Mouse (Mus musculus) midbrain, embryonic 12.5 days (tissue): Measurements from ENCODE around the gene Akap1. TPM values are rescaled to one million over a fixed set of nuclear protein-coding genes. Genes with fewer than 3 reads are reported as not detected.

Experiments
- ATAC-seq: fragments of 200-750 bp; cut with Nextera tagmentation; 2 replicates; pipeline ENCODE4 v1.8.0; 2017; ENCODE audit warnings: low read depth, moderate TSS enrichment, moderate library complexity; ENCODE audit not compliant: low FRiP score
- H3K27ac ChIP-seq: fragments of 300-500 bp; sonication (generic); replicated peaks from 2 replicates; pipeline ENCODE4 v1.5.1; 2016; ENCODE audit warnings: mild to moderate bottlenecking
- H3K27me3 ChIP-seq: fragments of 300-500 bp; sonication (generic); 2 replicates; pipeline ENCODE4 v1.6.1; 2016; ENCODE audit warnings: mild to moderate bottlenecking
- H3K36me3 ChIP-seq: fragments of 300-500 bp; sonication (generic); 2 replicates; pipeline ENCODE4 v1.6.1; 2016
- H3K4me1 ChIP-seq: fragments of 300-500 bp; sonication (generic); 2 replicates; pipeline ENCODE4 v1.6.1; 2016
- H3K4me2 ChIP-seq: fragments of 300-500 bp; sonication (generic); replicated peaks from 2 replicates; pipeline ENCODE4 v1.6.1; 2016; ENCODE audit warnings: mild to moderate bottlenecking, moderate library complexity
- H3K4me3 ChIP-seq: fragments of 300-500 bp; sonication (generic); 2 replicates; pipeline ENCODE4 v1.5.1; 2016; ENCODE audit warnings: mild to moderate bottlenecking
- H3K9ac ChIP-seq: fragments of 300-500 bp; sonication (generic); replicated peaks from 2 replicates; pipeline ENCODE4 v1.6.1; 2016; ENCODE audit warnings: mild to moderate bottlenecking, moderate library complexity
- H3K9me3 ChIP-seq: fragments of 300-500 bp; sonication (generic); 2 replicates; pipeline ENCODE4 v1.6.1; 2016; ENCODE audit warnings: mild to moderate bottlenecking
- whole genome bisulfite sequencing: fragments of 180-500 bp; shearing (Covaris S2); methylation state at CpG from one replicate; pipeline ENCODE4 v1.1.7; 2016; 5-methylcytosine and 5-hydroxymethylcytosine counted together
- polyA plus RNA-seq: library from polyadenylated mRNA; unstranded; fragments of >200 nt; fragmentation: Nextera tagmentation; extraction: Ambion mirVana; gene quantifications from 2 replicates; pipeline ENCODE4 v1.2.1, GENCODE M21; 2016

Gene Akap1
- polyA plus RNA-seq, 1 experiment from 2014 or later = 23.7 TPM

DNA sequence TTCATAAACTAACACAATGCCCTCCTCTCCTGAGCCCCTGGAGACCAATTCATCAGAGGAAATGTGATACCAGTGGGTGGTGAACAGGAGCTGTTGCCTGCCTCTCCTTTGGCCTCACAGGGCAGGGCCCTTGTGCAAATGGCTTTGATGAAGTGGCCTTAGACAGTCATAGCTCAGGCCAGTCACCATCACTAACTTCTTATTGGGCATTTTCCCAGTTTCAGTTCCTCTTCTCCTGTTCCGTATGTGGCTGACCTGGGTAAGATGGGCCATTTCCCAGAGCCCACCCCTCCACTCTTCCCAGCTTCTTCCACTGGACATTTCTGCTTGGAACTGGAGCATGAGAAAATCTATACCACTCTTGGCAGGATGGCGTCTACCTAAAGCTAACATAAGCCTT lies 5.1 kb upstream of the Akap1 start:
- WGBS = 89% methylated on average over 2 of the region's 2 CpGs
- no peak overlapping the region for H3K4me3 ChIP-seq
- no peak overlapping the region for H3K9ac ChIP-seq
- no peaks in the 10 kb centered on the region for H3K36me3 ChIP-seq
- H3K9me3 ChIP-seq = no peaks in the 10 kb centered on the region
- H3K27me3 ChIP-seq = peaks cover 21% of the 10 kb centered on the region
- no peak overlapping the region for H3K27ac ChIP-seq
- ATAC-seq = no peak
- peaks cover 13% of the 10 kb centered on the region; the same call in 1 of the 2 replicates for H3K4me1 ChIP-seq
- H3K4me2 ChIP-seq = no peak overlapping the region

GRCm38 (mm10) chr11:88863904-88864457 lies 405 bp downstream of the Akap1 start:
- no peaks in the 10 kb centered on the region for H3K36me3 ChIP-seq
- no peaks in the 10 kb centered on the region for H3K9me3 ChIP-seq
- WGBS = under 1% methylated on average over 47 of the region's 49 CpGs
- H3K4me3 ChIP-seq = peak overlapping the region; percentile 80
- peak overlapping the region; percentile 97 for H3K4me2 ChIP-seq
- H3K9ac ChIP-seq = peak overlapping the region; percentile 70
- H3K27me3 ChIP-seq = peaks cover 16% of the 10 kb centered on the region
- ATAC-seq = peak; percentile 66
- H3K27ac ChIP-seq = peak overlapping the region; percentile 88
- peaks cover 23% of the 10 kb centered on the region for H3K4me1 ChIP-seq

DNA sequence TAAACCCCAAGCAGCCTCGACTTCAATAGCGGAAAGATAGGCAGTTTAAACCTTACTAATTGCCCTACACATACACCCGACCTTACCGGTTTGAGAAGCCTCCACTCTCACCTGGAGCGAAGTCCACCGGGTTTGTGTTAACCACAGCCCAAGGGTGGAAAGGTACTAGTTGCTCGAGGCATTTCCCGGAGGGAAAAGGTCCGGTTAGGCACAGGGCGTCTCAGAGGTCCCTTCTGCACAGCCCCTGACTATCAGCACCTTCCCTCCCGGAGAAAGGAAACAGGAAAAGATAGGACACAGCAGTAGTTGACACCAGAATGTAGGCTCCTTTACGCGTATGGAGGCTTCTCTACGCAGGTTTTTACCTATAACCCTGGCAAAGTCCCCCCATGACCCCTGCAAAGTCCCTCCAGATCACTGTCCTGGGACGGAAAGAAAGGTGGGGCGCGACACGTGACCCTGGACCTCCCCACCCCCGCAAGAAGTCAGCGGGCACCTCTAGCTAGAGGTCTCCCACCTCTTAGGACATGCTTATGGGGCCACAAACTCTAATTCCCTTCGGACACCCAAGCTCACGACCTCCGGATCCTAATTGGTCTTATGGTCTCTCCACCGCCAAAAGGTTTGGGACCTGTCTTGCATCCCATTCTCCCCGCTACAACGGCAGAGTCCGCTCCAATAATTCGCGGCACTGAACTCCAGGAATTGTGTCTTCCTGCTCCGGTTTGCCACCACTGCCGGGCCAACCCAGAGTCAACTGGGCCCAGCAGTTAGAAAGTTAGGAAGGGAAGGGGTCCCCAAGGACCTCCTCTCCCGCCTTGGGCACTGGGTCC lies 1.1 kb downstream of the Akap1 start:
- no peaks in the 10 kb centered on the region for H3K9me3 ChIP-seq
- peak overlapping the region; percentile 80 for H3K4me3 ChIP-seq
- H3K27me3 ChIP-seq = peaks cover 16% of the 10 kb centered on the region
- H3K4me1 ChIP-seq = peaks cover 23% of the 10 kb centered on the region
- peak overlapping the region; percentile 70 for H3K9ac ChIP-seq
- WGBS = 2% methylated on average over 32 of the region's 32 CpGs
- ATAC-seq = no peak
- no peaks in the 10 kb centered on the region for H3K36me3 ChIP-seq
- no peak overlapping the region for H3K27ac ChIP-seq
- H3K4me2 ChIP-seq = peak overlapping the region; percentile 97

DNA sequence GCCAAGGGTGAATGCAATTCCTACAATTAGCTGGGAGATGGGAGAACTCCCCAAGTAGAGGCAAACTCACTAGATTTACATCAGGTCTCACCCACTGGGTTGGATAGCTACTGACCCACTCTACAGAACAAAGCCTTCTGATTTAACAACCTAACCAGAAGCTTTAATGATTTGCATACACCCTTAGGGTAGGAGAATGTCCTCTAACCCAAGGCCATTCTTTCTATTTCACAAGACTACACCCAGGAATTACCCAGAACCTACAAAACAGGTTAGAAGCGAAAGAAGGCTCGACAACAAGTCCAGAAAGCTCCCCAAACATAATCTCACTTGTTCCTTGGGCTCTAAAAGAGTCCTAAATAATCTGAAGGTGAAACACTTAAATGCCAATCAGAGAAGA lies 2.0 kb downstream of the Akap1 start:
- Histone ChIP-seq H3K27ac (no peak overlapping the region), H3K9ac (peak overlapping the region; percentile 70; the same call in 1 of the 2 replicates), H3K4me2 (peak overlapping the region; percentile 97), H3K27me3 (peaks cover 16% of the 10 kb centered on the region), H3K9me3 (no peaks in the 10 kb centered on the region), H3K4me1 (peaks cover 24% of the 10 kb centered on the region), H3K36me3 (no peaks in the 10 kb centered on the region), H3K4me3 (peak overlapping the region; percentile 80; the same call in 1 of the 2 replicates)
- 80% methylated on average over 2 of the region's 2 CpGs for WGBS
- ATAC-seq = no peak

- Histone ChIP-seq H3K27me3 (peaks cover 16% of the 10 kb centered on the region), H3K9ac (no peak overlapping the region), H3K9me3 (no peaks in the 10 kb centered on the region), H3K4me2 (no peak overlapping the region), H3K4me3 (no peak overlapping the region), H3K4me1 (peaks cover 27% of the 10 kb centered on the region), H3K27ac (no peak overlapping the region), H3K36me3 (no peaks in the 10 kb centered on the region)
- no peak for ATAC-seq
- 72% methylated on average over 3 of the region's 3 CpGs for WGBS
Measured at GRCm38 (mm10) chr11:88861060-88861459, 3.3 kb downstream of the Akap1 start.

DNA sequence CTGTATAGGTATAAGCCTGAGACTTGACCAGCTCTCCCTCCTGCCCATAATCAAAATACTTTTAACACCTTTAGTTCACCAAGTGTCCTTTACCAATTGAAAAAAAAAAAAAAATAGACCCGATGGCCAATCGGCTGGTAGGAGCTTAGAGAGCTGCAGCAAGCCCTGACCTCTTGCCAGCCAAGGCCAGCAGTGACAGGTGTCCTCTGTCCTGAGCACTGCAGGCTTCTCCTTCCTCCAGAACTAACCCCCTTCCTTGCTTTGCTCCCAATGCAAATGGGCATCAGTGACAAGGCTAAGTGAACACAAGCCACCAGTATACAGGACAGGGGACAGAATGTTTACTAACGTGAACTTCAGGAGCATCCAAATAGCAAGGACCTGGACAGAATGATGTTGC lies 3.7 kb downstream of the Akap1 start:
- H3K4me3 ChIP-seq = no peak overlapping the region
- H3K9me3 ChIP-seq = no peaks in the 10 kb centered on the region
- H3K4me1 ChIP-seq = peaks cover 27% of the 10 kb centered on the region
- no peak for ATAC-seq
- peaks cover 16% of the 10 kb centered on the region for H3K27me3 ChIP-seq
- H3K36me3 ChIP-seq = no peaks in the 10 kb centered on the region
- no peak overlapping the region for H3K27ac ChIP-seq
- no peak overlapping the region for H3K4me2 ChIP-seq
- WGBS = 87% methylated on average over 3 of the region's 3 CpGs
- H3K9ac ChIP-seq = no peak overlapping the region

DNA sequence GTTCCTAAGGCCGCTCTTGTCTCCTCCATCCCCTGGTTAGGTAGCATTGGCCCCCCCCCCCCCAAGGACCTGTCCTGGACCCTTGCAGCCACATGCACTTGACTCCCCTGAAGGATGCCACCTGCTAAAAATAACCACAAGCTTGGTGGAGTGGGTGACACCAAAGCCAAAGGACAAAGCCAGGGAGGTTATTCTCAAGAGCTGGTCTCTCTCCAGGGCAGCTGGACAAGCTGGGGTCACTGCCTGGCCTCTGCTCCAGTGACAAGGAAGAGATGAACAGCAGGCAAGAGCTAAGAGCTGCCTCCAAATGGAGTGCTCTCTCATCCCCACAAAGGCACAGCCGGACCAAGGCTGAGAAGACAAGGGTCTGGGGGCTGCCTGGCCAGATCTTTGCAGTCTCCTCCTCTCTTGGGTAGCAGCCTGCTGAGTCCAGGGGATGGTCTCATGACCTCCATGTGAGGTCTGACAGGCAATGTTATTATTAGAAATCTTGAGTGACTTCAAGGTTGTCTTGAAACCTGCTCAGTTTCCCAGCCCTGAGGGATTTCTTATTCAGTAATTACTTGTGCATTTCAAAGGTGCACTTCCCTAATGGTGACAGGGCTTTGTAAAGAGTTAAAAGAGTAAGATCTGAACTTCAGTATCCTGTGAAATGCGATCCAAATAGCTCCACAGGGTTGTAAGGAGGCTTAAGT lies 6.9 kb downstream of the Akap1 start:
- ATAC-seq = no peak
- 51% methylated on average over 3 of the region's 3 CpGs for WGBS
- Histone ChIP-seq H3K27me3 (peaks cover 6% of the 10 kb centered on the region), H3K36me3 (no peaks in the 10 kb centered on the region), H3K4me1 (peaks cover 9% of the 10 kb centered on the region; the same call in 1 of the 2 replicates), H3K4me3 (no peak overlapping the region), H3K9me3 (no peaks in the 10 kb centered on the region), H3K4me2 (no peak overlapping the region), H3K27ac (no peak overlapping the region), H3K9ac (no peak overlapping the region)

GRCm38 (mm10) chr11:88856383-88856782 lies 8.0 kb downstream of the Akap1 start:
- WGBS = 74% methylated on average over 2 of the region's 2 CpGs
- H3K9me3 ChIP-seq = no peaks in the 10 kb centered on the region
- no peaks in the 10 kb centered on the region for H3K36me3 ChIP-seq
- no peak for ATAC-seq
- H3K4me1 ChIP-seq = peaks cover 4% of the 10 kb centered on the region; the same call in 1 of the 2 replicates
- H3K27me3 ChIP-seq = no peaks in the 10 kb centered on the region; the same call in 1 of the 2 replicates
- H3K4me3 ChIP-seq = no peak overlapping the region
- H3K27ac ChIP-seq = no peak overlapping the region
- H3K4me2 ChIP-seq = no peak overlapping the region
- H3K9ac ChIP-seq = no peak overlapping the region

GRCm38 (mm10) chr11:88855795-88856194 lies 8.6 kb downstream of the Akap1 start:
- Histone ChIP-seq H3K36me3 (no peaks in the 10 kb centered on the region), H3K27me3 (no peaks in the 10 kb centered on the region), H3K27ac (no peak overlapping the region), H3K9me3 (no peaks in the 10 kb centered on the region), H3K4me1 (peaks cover 4% of the 10 kb centered on the region; the same call in 1 of the 2 replicates), H3K4me2 (no peak overlapping the region), H3K4me3 (no peak overlapping the region), H3K9ac (no peak overlapping the region)
- no peak for ATAC-seq
- WGBS = 80% methylated on average over 4 of the region's 4 CpGs

DNA sequence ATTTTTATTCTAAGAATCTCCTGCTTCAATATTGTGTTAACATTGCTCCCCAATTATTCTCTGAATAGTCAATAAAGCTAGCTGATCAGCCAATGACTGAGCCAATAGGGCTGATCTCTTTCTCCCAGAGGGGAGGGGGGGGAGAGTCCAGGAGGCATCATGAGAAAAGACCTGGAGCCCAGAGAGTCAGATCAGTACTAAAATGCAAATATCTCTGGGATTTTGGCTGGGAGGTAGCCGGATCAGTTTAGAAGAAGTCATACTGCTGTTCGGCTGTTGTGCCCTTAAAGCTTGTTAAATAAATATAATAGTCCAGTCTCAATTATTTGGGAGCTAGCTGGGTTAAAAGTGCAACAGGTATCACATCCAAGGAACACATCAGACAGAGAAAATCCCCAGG lies 10.8 kb downstream of the Akap1 start:
- ATAC-seq = no peak
- Histone ChIP-seq H3K36me3 (no peaks in the 10 kb centered on the region), H3K9me3 (no peaks in the 10 kb centered on the region), H3K4me2 (no peak overlapping the region), H3K27me3 (no peaks in the 10 kb centered on the region), H3K9ac (no peak overlapping the region), H3K4me3 (no peak overlapping the region), H3K4me1 (peaks cover 18% of the 10 kb centered on the region), H3K27ac (no peak overlapping the region)
- WGBS = 89% methylated on average over 2 of the region's 2 CpGs

DNA sequence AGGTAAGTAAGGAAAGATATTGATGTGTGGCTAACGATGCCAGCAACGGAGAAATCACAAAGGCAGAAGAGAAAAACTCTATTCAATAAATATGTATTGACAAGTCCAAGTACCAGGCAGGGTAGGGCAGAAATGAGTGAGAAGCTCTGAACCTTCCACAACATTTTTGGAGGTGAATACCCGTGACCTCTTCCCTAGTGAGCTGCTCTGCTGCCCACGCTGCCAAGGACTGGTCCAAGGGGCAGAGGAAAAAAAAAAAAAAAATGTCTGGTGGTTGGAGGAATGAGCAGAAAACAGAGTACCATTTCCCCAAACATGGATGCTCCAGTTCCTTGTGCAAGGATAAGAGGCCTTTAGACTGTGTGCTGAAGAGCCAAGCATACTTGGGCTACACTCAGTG lies 11.6 kb downstream of the Akap1 start:
- peaks cover 21% of the 10 kb centered on the region for H3K4me1 ChIP-seq
- H3K9ac ChIP-seq = no peak overlapping the region
- H3K27me3 ChIP-seq = no peaks in the 10 kb centered on the region
- H3K27ac ChIP-seq = no peak overlapping the region
- no peak overlapping the region for H3K4me2 ChIP-seq
- no peaks in the 10 kb centered on the region for H3K36me3 ChIP-seq
- ATAC-seq = no peak
- 93% methylated on average over 4 of the region's 4 CpGs for WGBS
- H3K4me3 ChIP-seq = no peak overlapping the region
- no peaks in the 10 kb centered on the region for H3K9me3 ChIP-seq
